Comparison of ENCODE assay signal across 8 mouse cellular contexts in the genomic region with DNA sequence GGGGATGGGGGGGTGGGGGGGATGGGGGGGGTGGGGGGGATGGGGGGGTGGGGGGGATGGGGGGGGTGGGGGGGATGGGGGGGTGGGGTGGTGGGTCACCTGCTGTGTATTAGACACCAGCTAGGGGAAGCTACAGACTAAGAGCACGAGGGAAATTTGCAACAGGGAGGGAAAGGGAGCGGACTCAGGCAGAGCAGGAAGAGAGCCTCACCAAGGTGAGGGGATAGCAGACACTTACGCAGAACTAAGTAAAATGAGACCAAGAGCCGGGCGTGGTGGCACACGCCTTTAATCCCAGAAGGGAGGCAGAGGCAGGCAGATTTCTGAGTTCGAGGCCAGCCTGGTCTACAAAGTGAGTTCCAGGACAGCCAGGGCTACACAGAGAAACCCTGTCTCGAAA. TPM values are rescaled to one million over a fixed set of nuclear protein-coding genes. Genes with fewer than 3 reads are reported as not detected.
A peak's percentile ranks its signal among the peaks of the same experiment; 100 is the strongest.
DNase-seq lines count a peak whose midpoint lies in the region; ATAC-seq and TF ChIP-seq lines count a peak whose summit lies in the region.
"Not testable (repeated sequence)": the region's sequence is repeated elsewhere in the genome, so short reads cannot be mapped to it uniquely, and the experiment has no call there.

No protein-coding gene starts in this region.

- H3K4me1 ChIP-seq in cerebellum, adult 2 months (ENCODE audit: control insufficient read depth, insufficient read depth, low read length); forebrain, embryonic 14.5 days (ENCODE audit: control insufficient read depth, insufficient read depth, low read length); intestine, embryonic 14.5 days (replicated peaks; ENCODE audit: control insufficient read depth, insufficient read depth, low read length): not testable (repeated sequence)
- peaks cover 13% of the 10 kb centered on the region; the same call in 1 of the 2 replicates for H3K4me1 ChIP-seq in forebrain, embryonic 13.5 days

- not testable (repeated sequence) for H3K9ac ChIP-seq in forebrain, embryonic 13.5 days; forebrain, embryonic 14.5 days (ENCODE audit: low read length); intestine, embryonic 14.5 days (ENCODE audit: low read length)

- WGBS in cerebellum, adult 2 months = 83% methylated on average over 8 of the region's 8 CpGs
- WGBS in forebrain, embryonic 13.5 days = 91% methylated on average over 8 of the region's 8 CpGs
- 91% methylated on average over 8 of the region's 8 CpGs for WGBS in forebrain, embryonic 14.5 days
- 94% methylated on average over 8 of the region's 8 CpGs for WGBS in intestine, embryonic 14.5 days

- H3K36me3 ChIP-seq in forebrain, embryonic 13.5 days (ENCODE audit: poor library complexity, severe bottlenecking) = peaks cover 42% of the 10 kb centered on the region
- H3K36me3 ChIP-seq in forebrain, embryonic 14.5 days (ENCODE audit: control insufficient read depth, insufficient read depth, low read length) = peaks cover 40% of the 10 kb centered on the region
- peaks cover 42% of the 10 kb centered on the region for H3K36me3 ChIP-seq in intestine, embryonic 14.5 days (ENCODE audit: control insufficient read depth, insufficient read depth, low read length)

- H3K4me2 ChIP-seq in forebrain, embryonic 13.5 days; forebrain, embryonic 14.5 days (ENCODE audit: low read length); intestine, embryonic 14.5 days (ENCODE audit: low read length): not testable (repeated sequence)

- not testable (repeated sequence) for H3K9me3 ChIP-seq in forebrain, embryonic 13.5 days (replicated peaks); forebrain, embryonic 14.5 days (replicated peaks; ENCODE audit: control insufficient read depth, low read length); intestine, embryonic 14.5 days (ENCODE audit: control insufficient read depth, low read length)

- TF ChIP-seq POLR2A in cerebellum, adult 2 months (IDR thresholded peaks at IDR 0.05; ENCODE audit: borderline replicate concordance, insufficient read depth, low read length) = not testable (repeated sequence)

- DNase-seq in ES-CJ7 (ENCODE audit: low read depth, low spot score) (peak; percentile 63), R1 (ENCODE audit: low read depth, low spot score) (peak; percentile 54), WW6 (ENCODE audit: low read depth, low spot score) (peak; percentile 26), ZHBTc4 (ENCODE audit: low read depth, low spot score) (peak; percentile 57)
- DNase-seq in cerebellum, adult 2 months; forebrain, embryonic 14.5 days (ENCODE audit: low spot score): not testable (repeated sequence)
- peak; percentile 45 for DNase-seq in intestine, embryonic 14.5 days (ENCODE audit: low spot score)

- H3K4me3 ChIP-seq in cerebellum, adult 2 months (replicated peaks; ENCODE audit: insufficient read depth, low read depth, low read length); forebrain, embryonic 13.5 days; forebrain, embryonic 14.5 days (ENCODE audit: low read depth, low read length); intestine, embryonic 14.5 days (ENCODE audit: low read depth, low read length): not testable (repeated sequence)

- TF ChIP-seq CTCF in cerebellum, adult 2 months (IDR thresholded peaks at IDR 0.05; ENCODE audit: borderline replicate concordance, insufficient read depth, low read depth, low read length) = not testable (repeated sequence)

- ATAC-seq in forebrain, embryonic 13.5 days = peak; percentile 45; the same call in 1 of the 2 replicates
- peak; percentile 33; the same call in 1 of the 2 replicates for ATAC-seq in forebrain, embryonic 14.5 days
- ATAC-seq in intestine, embryonic 14.5 days (replicated peaks; ENCODE audit: low FRiP score, low TSS enrichment, low read depth) = not testable (repeated sequence)

- H3K27me3 ChIP-seq in cerebellum, adult 2 months (ENCODE audit: control insufficient read depth, insufficient read depth, low read length); forebrain, embryonic 13.5 days; forebrain, embryonic 14.5 days (replicated peaks; ENCODE audit: control insufficient read depth, insufficient read depth, low read length); intestine, embryonic 14.5 days (replicated peaks; ENCODE audit: control insufficient read depth, insufficient read depth, low read length): not testable (repeated sequence)

- H3K27ac ChIP-seq in cerebellum, adult 2 months (ENCODE audit: insufficient read depth, low read length) = 0 out of 2 replicates have a peak overlapping the region, but pooled peaks have one; percentile 39
- H3K27ac ChIP-seq in forebrain, embryonic 13.5 days; forebrain, embryonic 14.5 days (ENCODE audit: low read depth, low read length); intestine, embryonic 14.5 days (ENCODE audit: low read depth): not testable (repeated sequence)

RNA-seq across cellular contexts. Expression of a gene that starts 41.2 kb away (rescaled TPM):
- 11.5 and 11.9 TPM in 2 replicates for polyA plus RNA-seq in cerebellum, adult 2 months (2012; rRNA removed)
- 52.6 and 58.7 TPM in 2 replicates for polyA plus RNA-seq in forebrain, embryonic 13.5 days (2015; fragmentation: Nextera tagmentation; extraction: Ambion mirVana)
- 31.9 and 39.3 TPM in 2 replicates for polyA plus RNA-seq in forebrain, embryonic 14.5 days (2014; fragmentation: Nextera tagmentation; extraction: Ambion mirVana)
- polyA plus RNA-seq in intestine, embryonic 14.5 days (2014; fragmentation: Nextera tagmentation; extraction: Ambion mirVana) = 58.7 and 62.2 TPM in 2 replicates

RNA-seq across cellular contexts. Expression of a gene that starts 49.1 kb away (rescaled TPM):
- polyA plus RNA-seq in cerebellum, adult 2 months (2012; rRNA removed) = 71.7 and 73.1 TPM in 2 replicates
- 28.0 and 28.6 TPM in 2 replicates for polyA plus RNA-seq in forebrain, embryonic 13.5 days (2015; fragmentation: Nextera tagmentation; extraction: Ambion mirVana)
- 39.6 and 40.8 TPM in 2 replicates for polyA plus RNA-seq in forebrain, embryonic 14.5 days (2014; fragmentation: Nextera tagmentation; extraction: Ambion mirVana)
- 21.0 and 21.1 TPM in 2 replicates for polyA plus RNA-seq in intestine, embryonic 14.5 days (2014; fragmentation: Nextera tagmentation; extraction: Ambion mirVana)
